Mouse (Mus musculus): Measurements from ENCODE around the gene Ergic1.

DNA sequence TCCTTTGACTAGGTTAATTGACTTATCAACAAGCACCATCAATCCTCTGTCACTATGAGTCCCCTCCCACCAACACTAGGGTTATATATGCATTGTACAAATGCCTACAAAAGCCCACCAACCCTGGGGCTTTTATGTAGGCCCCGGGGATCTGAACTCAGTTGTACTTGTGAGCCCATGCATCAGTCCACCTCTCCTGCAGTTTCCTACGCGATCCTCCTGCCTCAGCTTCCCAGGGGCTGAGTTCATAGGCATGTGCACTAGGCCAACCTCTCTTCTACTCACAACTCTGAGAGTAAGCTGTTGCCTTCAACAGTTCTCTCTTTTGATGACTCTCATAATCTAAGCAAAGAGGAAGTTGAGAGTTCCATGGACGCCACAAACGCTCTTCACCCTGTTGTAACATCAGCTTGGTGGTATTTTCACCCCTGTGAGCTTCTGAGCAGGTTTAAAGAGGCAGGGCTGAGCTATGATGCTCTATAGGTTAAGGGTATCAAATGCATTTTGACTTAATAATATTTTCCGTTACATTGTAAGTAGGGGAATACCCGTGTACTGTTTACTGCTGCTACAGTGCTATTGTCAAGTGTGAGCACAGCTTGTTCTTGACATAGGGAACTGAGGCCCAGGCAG, 29.8 kb upstream of the Ergic1 start:
- TF ChIP-seq POLR2A (IDR thresholded peaks at IDR 0.05; ENCODE audit: insufficient read depth, low read depth, low read length) = no peak
- no peak for TF ChIP-seq CTCF (IDR thresholded peaks at IDR 0.05)
- TF ChIP-seq EP300 (IDR thresholded peaks at IDR 0.05; ENCODE audit: insufficient read depth, low read depth, low read length) = no peak

Measured in heart, adult 2 months (tissue).